Mouse (Mus musculus): Measurements from ENCODE around the gene Ahnak2. TPM values are rescaled to one million over a fixed set of nuclear protein-coding genes. Genes with fewer than 3 reads are reported as not detected.

Gene Ahnak2
- polyA plus RNA-seq, 1 experiment from 2014 or later: 0.17 TPM

DNA sequence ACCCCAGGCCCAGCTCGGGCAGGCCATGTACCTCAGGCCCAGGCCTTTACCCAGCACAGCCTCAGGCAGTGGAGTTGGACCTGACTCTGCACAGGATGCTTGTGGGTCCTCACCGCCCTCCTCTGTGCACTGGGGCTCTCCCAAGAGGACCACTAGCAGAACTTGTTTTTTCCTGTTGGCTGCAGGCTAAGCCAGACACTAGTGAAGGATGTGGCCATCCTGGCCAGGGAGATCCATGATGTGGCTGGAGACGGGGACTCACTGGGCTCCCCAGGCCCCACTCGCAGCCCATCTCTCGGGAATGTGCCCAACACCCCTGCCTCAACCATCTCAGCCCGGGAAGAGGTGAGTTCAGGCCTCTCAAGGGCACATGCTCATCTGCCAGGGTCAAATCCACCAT lies 59.7 kb downstream of the Ahnak2 start:
- Histone ChIP-seq H3K27ac (replicated peaks; ENCODE audit: low read depth, low read length) (no peak overlapping the region), H3K9me3 (ENCODE audit: control insufficient read depth, low read length) (no peaks in the 10 kb centered on the region), H3K4me2 (ENCODE audit: low read depth, severe bottlenecking) (no peak overlapping the region), H3K4me1 (ENCODE audit: control insufficient read depth, insufficient read depth, low read length) (peaks cover 8% of the 10 kb centered on the region), H3K36me3 (ENCODE audit: control insufficient read depth, insufficient read depth, low read length) (peaks cover 3% of the 10 kb centered on the region; the same call in 1 of the 2 replicates), H3K9ac (ENCODE audit: low read length) (no peak overlapping the region), H3K4me3 (ENCODE audit: low read depth, low read length) (no peak overlapping the region), H3K27me3 (ENCODE audit: control insufficient read depth, insufficient read depth, low read length) (no peaks in the 10 kb centered on the region)
- 60% methylated on average over 6 of the region's 6 CpGs for WGBS
- ATAC-seq (ENCODE audit: insufficient number of reproducible peaks, low FRiP score, low TSS enrichment, low read depth) (no peak), DNase-seq (ENCODE audit: low spot score) (no peak)

DNA sequence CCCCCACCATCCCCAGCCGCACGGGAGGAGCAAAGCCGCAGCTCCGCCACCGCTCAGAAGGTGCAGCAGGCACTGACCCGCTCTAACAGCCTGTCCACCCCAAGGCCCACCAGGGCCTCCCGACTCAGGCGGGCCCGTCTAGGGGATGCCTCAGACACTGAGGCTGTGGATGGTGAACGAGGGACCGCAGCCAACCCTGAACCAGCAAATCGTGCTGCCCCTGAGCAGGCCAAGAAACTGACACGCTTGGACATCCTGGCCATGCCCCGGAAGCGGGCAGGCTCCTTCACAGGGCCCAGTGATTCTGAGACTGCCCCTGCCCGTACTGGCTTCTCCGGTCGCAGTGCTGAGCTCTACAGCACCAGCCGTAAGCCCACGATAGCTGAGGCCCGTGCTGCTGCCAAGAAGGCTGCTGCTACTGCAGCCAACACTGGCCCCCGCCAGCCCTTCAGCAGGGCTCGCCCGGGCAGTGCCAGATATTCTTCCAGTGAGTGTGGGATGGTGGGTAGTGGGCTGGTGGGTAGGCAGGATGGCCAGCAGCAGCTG lies 63.4 kb downstream of the Ahnak2 start:
- Histone ChIP-seq H3K4me1 (ENCODE audit: control insufficient read depth, insufficient read depth, low read length) (no peaks in the 10 kb centered on the region), H3K9ac (ENCODE audit: low read length) (no peak overlapping the region), H3K9me3 (ENCODE audit: control insufficient read depth, low read length) (no peaks in the 10 kb centered on the region), H3K27ac (replicated peaks; ENCODE audit: low read depth, low read length) (no peak overlapping the region), H3K4me3 (ENCODE audit: low read depth, low read length) (no peak overlapping the region), H3K36me3 (ENCODE audit: control insufficient read depth, insufficient read depth, low read length) (peaks cover 12% of the 10 kb centered on the region; the same call in 1 of the 2 replicates), H3K27me3 (ENCODE audit: control insufficient read depth, insufficient read depth, low read length) (no peaks in the 10 kb centered on the region), H3K4me2 (ENCODE audit: low read depth, severe bottlenecking) (no peak overlapping the region)
- ATAC-seq (ENCODE audit: insufficient number of reproducible peaks, low FRiP score, low TSS enrichment, low read depth): no peak
- DNase-seq (ENCODE audit: low spot score): no peak
- WGBS: 92% methylated on average over 24 of the region's 24 CpGs

DNA sequence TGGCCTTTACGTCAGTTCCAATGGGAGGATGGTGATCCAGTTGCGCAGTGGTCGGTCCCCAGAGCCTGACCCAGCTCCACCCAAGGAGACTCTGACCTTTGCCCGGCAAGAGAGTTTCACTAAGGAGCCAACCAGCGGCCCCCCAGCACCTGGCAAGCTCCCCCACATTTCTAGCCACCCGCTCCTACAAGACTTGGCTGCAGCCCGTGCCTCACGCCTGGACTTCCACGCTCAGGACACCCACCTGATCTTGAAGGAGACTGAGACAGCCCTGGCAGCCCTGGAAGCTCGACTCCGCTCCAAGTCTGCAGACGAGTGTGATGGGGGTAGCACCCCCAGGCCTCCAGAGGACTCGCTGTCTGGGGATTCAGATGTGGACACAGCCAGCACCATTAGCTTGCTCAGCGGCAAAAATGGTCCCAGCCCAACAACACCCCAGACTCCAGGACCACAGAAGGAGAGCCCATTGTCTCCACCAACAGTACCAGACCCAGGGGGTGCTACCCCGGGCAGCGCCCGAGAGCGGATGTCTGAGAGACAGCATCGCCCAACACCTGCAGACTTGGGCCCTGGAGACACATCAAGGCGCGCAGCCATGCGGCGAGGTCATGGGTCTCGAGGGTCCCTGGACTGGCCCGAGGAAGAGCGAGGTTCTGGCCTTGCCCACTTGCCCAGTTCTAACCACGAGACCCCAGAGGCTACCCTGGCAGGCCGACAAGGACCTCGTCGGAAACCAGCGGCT lies 64.0 kb downstream of the Ahnak2 start:
- DNase-seq (ENCODE audit: low spot score): no peak
- no peak for ATAC-seq (ENCODE audit: insufficient number of reproducible peaks, low FRiP score, low TSS enrichment, low read depth)
- Histone ChIP-seq H3K9me3 (ENCODE audit: control insufficient read depth, low read length) (no peaks in the 10 kb centered on the region), H3K4me2 (ENCODE audit: low read depth, severe bottlenecking) (no peak overlapping the region), H3K9ac (ENCODE audit: low read length) (no peak overlapping the region), H3K27ac (replicated peaks; ENCODE audit: low read depth, low read length) (no peak overlapping the region), H3K36me3 (ENCODE audit: control insufficient read depth, insufficient read depth, low read length) (peaks cover 12% of the 10 kb centered on the region; the same call in 1 of the 2 replicates), H3K4me1 (ENCODE audit: control insufficient read depth, insufficient read depth, low read length) (no peaks in the 10 kb centered on the region), H3K4me3 (ENCODE audit: low read depth, low read length) (no peak overlapping the region), H3K27me3 (ENCODE audit: control insufficient read depth, insufficient read depth, low read length) (no peaks in the 10 kb centered on the region)
- 92% methylated on average over 31 of the region's 31 CpGs for WGBS

DNA sequence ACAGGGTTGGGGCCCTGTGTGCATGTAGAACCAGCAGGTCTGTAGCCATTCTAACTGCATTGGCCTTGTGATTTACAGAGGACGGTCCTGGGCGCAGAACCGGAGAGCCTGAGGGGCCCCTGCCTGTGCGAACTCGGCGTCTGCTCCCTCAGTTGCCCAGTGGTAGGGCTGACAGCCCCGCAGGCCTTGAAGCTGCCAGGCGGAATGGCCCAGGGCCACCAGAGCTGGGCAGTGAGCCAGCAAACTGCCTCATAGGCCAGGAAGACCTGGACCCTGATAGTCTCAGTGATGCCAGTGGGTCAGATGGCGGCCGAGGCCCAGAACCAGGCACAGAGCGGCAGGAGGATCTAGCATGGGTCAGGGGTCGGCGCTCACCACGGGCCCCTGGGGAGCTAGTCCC lies 64.7 kb downstream of the Ahnak2 start:
- Histone ChIP-seq H3K4me1 (ENCODE audit: control insufficient read depth, insufficient read depth, low read length) (no peaks in the 10 kb centered on the region), H3K36me3 (ENCODE audit: control insufficient read depth, insufficient read depth, low read length) (peaks cover 12% of the 10 kb centered on the region; the same call in 1 of the 2 replicates), H3K4me3 (ENCODE audit: low read depth, low read length) (no peak overlapping the region), H3K9me3 (ENCODE audit: control insufficient read depth, low read length) (no peaks in the 10 kb centered on the region), H3K4me2 (ENCODE audit: low read depth, severe bottlenecking) (no peak overlapping the region), H3K27ac (replicated peaks; ENCODE audit: low read depth, low read length) (no peak overlapping the region), H3K27me3 (ENCODE audit: control insufficient read depth, insufficient read depth, low read length) (no peaks in the 10 kb centered on the region), H3K9ac (ENCODE audit: low read length) (peak overlapping the region; percentile 12; the same call in 1 of the 2 replicates)
- DNase-seq (ENCODE audit: low spot score) (no peak), ATAC-seq (ENCODE audit: insufficient number of reproducible peaks, low FRiP score, low TSS enrichment, low read depth) (no peak)
- WGBS: 94% methylated on average over 14 of the region's 14 CpGs

DNA sequence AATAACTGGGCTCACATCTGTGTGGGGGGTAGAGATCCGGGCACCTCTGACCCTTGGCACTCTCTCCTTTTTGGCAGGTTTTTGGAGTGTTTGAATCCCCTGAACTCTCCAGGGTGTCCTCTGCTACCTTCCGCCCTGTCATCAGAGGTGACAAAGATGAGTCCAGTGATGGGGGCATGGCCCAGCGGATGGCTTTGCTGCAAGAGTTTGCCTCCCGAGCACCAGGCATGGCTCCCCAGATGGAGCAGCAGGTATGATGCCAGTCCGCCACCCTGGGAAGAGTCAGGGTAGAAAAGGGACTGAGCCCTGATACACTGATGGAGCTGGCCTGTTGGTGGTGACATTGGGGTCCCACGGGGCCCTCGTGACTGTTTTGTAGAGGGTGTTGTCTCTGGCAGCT lies 65.4 kb downstream of the Ahnak2 start:
- DNase-seq (ENCODE audit: low spot score) (no peak), ATAC-seq (ENCODE audit: insufficient number of reproducible peaks, low FRiP score, low TSS enrichment, low read depth) (no peak)
- Histone ChIP-seq H3K36me3 (ENCODE audit: control insufficient read depth, insufficient read depth, low read length) (peaks cover 12% of the 10 kb centered on the region; the same call in 1 of the 2 replicates), H3K27ac (replicated peaks; ENCODE audit: low read depth, low read length) (no peak overlapping the region), H3K4me1 (ENCODE audit: control insufficient read depth, insufficient read depth, low read length) (no peaks in the 10 kb centered on the region), H3K4me2 (ENCODE audit: low read depth, severe bottlenecking) (no peak overlapping the region), H3K9me3 (ENCODE audit: control insufficient read depth, low read length) (no peaks in the 10 kb centered on the region), H3K27me3 (ENCODE audit: control insufficient read depth, insufficient read depth, low read length) (no peaks in the 10 kb centered on the region), H3K4me3 (ENCODE audit: low read depth, low read length) (no peak overlapping the region), H3K9ac (ENCODE audit: low read length) (no peak overlapping the region)
- 95% methylated on average over 7 of the region's 7 CpGs for WGBS

DNA sequence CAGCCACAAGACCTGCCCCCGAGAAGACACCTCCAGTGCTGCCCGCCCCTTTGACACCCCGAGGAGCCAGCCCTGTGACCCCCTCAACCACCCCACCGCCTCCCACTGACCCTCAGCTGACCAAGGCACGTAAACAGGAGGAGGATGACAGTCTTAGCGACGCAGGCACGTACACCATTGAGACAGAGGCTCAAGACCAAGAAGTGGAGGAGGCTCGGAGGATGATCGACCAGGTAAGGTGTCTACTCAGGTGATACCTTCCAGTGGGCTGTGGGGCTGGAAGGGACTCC lies 65.9 kb downstream of the Ahnak2 start:
- ATAC-seq (ENCODE audit: insufficient number of reproducible peaks, low FRiP score, low TSS enrichment, low read depth): no peak
- Histone ChIP-seq H3K9me3 (ENCODE audit: control insufficient read depth, low read length) (no peaks in the 10 kb centered on the region), H3K4me2 (ENCODE audit: low read depth, severe bottlenecking) (no peak overlapping the region), H3K4me3 (ENCODE audit: low read depth, low read length) (no peak overlapping the region), H3K4me1 (ENCODE audit: control insufficient read depth, insufficient read depth, low read length) (no peaks in the 10 kb centered on the region), H3K9ac (ENCODE audit: low read length) (no peak overlapping the region), H3K27ac (replicated peaks; ENCODE audit: low read depth, low read length) (no peak overlapping the region), H3K27me3 (ENCODE audit: control insufficient read depth, insufficient read depth, low read length) (no peaks in the 10 kb centered on the region), H3K36me3 (ENCODE audit: control insufficient read depth, insufficient read depth, low read length) (peaks cover 12% of the 10 kb centered on the region; the same call in 1 of the 2 replicates)
- no peak for DNase-seq (ENCODE audit: low spot score)
- WGBS: 83% methylated on average over 10 of the region's 10 CpGs

DNA sequence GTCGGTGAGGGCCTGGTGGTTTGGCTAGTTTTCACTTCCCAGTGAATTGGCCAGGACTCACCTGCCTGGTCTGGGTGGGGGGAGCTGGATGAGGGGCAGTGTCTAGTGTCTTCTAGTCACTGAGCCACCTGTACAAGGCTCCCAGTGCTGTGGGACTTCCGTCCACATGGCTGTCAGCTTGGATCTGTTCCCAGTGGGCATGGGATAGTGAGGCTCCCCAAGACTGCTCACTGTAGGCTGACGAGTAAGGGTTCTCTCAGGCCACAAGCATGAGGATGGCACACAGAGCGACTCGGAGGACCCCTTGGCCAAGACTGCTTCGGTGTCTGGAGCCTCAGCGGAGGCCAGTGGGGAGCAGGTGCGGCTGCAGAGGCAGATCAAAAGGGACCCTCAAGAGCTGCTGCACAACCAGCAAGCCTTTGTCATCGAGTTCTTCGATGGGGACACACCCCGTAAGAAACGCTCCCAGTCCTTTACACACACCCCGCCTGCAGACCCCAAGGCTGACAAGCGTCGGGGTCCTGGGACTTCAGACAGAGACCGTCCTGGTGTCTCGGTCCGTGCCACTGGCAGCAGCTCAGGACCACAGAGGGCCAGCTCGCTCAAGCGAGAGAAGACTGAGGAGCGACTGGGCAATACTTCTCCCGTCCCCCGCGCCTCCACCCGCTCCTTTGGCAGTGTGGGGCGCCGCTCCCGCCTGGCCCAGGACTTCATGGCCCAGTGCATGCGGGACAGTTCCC lies 66.4 kb downstream of the Ahnak2 start:
- Histone ChIP-seq H3K27ac (replicated peaks; ENCODE audit: low read depth, low read length) (no peak overlapping the region), H3K4me3 (ENCODE audit: low read depth, low read length) (no peak overlapping the region), H3K9me3 (ENCODE audit: control insufficient read depth, low read length) (no peaks in the 10 kb centered on the region), H3K4me1 (ENCODE audit: control insufficient read depth, insufficient read depth, low read length) (no peaks in the 10 kb centered on the region), H3K27me3 (ENCODE audit: control insufficient read depth, insufficient read depth, low read length) (no peaks in the 10 kb centered on the region), H3K4me2 (ENCODE audit: low read depth, severe bottlenecking) (peak overlapping the region; percentile 7; the same call in 1 of the 2 replicates), H3K36me3 (ENCODE audit: control insufficient read depth, insufficient read depth, low read length) (peaks cover 12% of the 10 kb centered on the region; the same call in 1 of the 2 replicates), H3K9ac (ENCODE audit: low read length) (no peak overlapping the region)
- 90% methylated on average over 29 of the region's 29 CpGs for WGBS
- ATAC-seq (ENCODE audit: insufficient number of reproducible peaks, low FRiP score, low TSS enrichment, low read depth): no peak
- no peak for DNase-seq (ENCODE audit: low spot score)

DNA sequence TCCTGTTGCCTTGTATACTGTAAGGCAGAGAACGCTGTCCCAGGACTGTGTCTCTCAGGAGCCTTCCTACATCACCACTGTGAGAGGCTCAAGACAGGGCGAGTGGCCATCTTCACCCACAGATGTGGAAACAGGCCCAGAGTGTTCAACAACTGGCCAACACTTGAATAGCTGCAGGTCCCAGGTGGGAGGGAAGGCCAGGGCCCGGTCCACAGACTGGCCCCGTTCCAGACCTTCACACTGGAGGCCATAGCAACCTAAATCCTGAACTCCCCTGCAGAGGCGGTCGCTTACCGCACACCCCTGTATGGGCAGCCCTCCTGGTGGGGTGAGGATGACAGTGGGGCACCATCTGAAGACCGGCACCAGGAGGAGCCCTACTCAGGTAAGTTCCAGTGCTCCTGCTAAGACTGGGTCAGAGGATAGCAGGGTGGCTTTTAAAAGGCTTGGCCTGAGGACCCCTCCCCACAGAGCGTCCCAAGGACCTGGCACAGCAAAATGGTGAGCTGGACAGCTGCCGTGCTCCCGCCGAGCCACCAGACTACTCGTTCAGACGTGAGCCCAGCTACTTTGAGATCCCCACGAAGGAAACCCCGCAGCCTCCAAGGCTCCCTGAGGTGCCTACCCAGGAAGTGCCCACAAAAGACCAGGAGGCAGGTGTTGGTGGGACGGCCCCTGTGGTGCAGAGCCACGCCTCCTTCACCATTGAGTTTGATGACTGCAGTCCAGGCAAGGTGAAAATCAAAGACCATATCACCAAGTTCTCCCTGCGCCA lies 67.4 kb downstream of the Ahnak2 start:
- DNase-seq (ENCODE audit: low spot score): no peak
- no peak overlapping the region for H3K4me3 ChIP-seq (ENCODE audit: low read depth, low read length)
- no peaks in the 10 kb centered on the region for H3K9me3 ChIP-seq (ENCODE audit: control insufficient read depth, low read length)

More for the DNA sequence above, 67.4 kb downstream of the Ahnak2 start:
- H3K4me1 ChIP-seq (ENCODE audit: control insufficient read depth, insufficient read depth, low read length): no peaks in the 10 kb centered on the region
- H3K9ac ChIP-seq (ENCODE audit: low read length): no peak overlapping the region
- H3K27me3 ChIP-seq (ENCODE audit: control insufficient read depth, insufficient read depth, low read length): no peaks in the 10 kb centered on the region
- H3K4me2 ChIP-seq (ENCODE audit: low read depth, severe bottlenecking): no peak overlapping the region
- 89% methylated on average over 19 of the region's 19 CpGs for WGBS
- H3K27ac ChIP-seq (replicated peaks; ENCODE audit: low read depth, low read length): no peak overlapping the region
- peaks cover 12% of the 10 kb centered on the region; the same call in 1 of the 2 replicates for H3K36me3 ChIP-seq (ENCODE audit: control insufficient read depth, insufficient read depth, low read length)
- no peak for ATAC-seq (ENCODE audit: insufficient number of reproducible peaks, low FRiP score, low TSS enrichment, low read depth)
